Mouse (Mus musculus): ENCODE measurements at regions not wholly inside any gene's neighbourhood (a gene's known extent, or its start where the extent isn't known, plus 50 kb on each side); places are given as distances from the start of the nearest gene placed in this dataset.

DNA sequence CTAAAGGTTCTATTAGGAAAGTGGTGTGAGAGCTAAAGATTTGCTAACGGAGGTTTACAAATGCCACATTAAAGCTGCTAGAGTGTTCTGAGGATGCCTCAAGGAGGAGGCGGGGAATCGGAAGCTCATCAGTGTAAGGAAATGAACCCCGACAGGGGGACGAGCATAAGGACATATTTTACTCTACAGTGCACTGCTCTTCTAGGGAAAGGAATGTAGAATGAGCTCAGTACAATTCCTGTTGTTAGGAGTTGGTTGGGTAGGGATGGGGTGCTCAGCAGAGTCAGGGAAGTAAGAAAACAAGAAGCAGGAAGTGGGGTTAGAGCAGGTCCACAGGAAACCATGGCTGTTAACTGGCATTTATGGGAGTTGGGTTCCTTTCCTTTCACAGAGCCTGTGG lies 54.6 kb downstream of the Mex3b start:
- WGBS = 73% methylated on average over 5 of the region's 5 CpGs
- H3K9ac ChIP-seq (ENCODE audit: low read length) = no peak overlapping the region
- no peak for DNase-seq (ENCODE audit: low spot score)
- H3K36me3 ChIP-seq (ENCODE audit: control insufficient read depth, insufficient read depth, low read length) = no peaks in the 10 kb centered on the region
- ATAC-seq (ENCODE audit: insufficient number of reproducible peaks, low FRiP score, low TSS enrichment, low read depth) = no peak
- no peaks in the 10 kb centered on the region for H3K27me3 ChIP-seq (ENCODE audit: control insufficient read depth, insufficient read depth, low read length)
- H3K27ac ChIP-seq (replicated peaks; ENCODE audit: low read depth, low read length) = no peak overlapping the region
- H3K9me3 ChIP-seq (ENCODE audit: control insufficient read depth, low read length) = no peaks in the 10 kb centered on the region
- 0 out of 2 replicates have a peak, but pooled peaks cover 5% of the 10 kb centered on the region for H3K4me1 ChIP-seq (ENCODE audit: control insufficient read depth, insufficient read depth, low read length)
- H3K4me3 ChIP-seq (ENCODE audit: low read depth, low read length) = no peak overlapping the region
- H3K4me2 ChIP-seq (ENCODE audit: low read depth, severe bottlenecking) = no peak overlapping the region

DNA sequence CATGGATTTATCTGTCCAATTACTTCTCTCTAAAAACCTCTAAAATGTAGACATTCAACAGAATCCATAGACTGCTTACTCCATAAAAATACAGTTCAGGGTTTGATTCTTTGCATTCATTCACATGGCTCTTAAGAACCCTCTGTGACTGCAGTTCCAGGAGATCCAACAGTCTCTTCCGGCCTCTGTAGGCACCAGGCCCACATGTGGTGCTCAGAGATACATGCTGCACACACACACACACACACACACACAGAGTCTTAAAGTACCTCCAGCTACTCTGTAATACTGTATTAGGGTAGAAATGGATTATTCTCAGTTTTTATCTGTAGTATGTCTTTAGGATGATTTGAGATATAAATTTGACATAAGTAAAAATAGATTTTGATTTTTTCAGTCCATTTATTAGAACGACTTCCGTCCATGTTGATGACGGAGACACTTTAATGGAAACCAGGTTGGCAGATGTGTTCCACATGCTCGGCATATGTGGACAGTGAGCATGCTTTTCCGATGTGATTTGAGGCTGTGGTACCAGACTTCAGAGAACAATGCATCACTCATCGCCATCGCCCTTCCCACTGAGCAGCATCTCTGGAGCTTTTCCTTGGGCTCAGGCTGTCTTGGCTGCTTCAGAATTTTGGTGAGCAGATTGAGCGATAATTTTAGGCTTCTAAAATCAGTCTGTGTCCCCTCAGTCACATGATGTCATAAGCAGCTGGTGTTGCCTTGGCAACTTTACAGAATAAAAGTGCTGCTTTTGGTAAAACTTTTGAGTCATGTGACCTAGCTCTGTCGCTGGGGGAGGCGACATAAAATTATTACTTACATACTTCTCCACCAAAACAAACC lies 56.3 kb downstream of the Mex3b start:
- Histone ChIP-seq H3K27ac (replicated peaks; ENCODE audit: low read depth, low read length) (no peak overlapping the region), H3K4me2 (ENCODE audit: low read depth, severe bottlenecking) (no peak overlapping the region), H3K4me3 (ENCODE audit: low read depth, low read length) (no peak overlapping the region), H3K4me1 (ENCODE audit: control insufficient read depth, insufficient read depth, low read length) (0 out of 2 replicates have a peak, but pooled peaks cover 5% of the 10 kb centered on the region), H3K9me3 (ENCODE audit: control insufficient read depth, low read length) (no peaks in the 10 kb centered on the region), H3K27me3 (ENCODE audit: control insufficient read depth, insufficient read depth, low read length) (no peaks in the 10 kb centered on the region), H3K9ac (ENCODE audit: low read length) (no peak overlapping the region), H3K36me3 (ENCODE audit: control insufficient read depth, insufficient read depth, low read length) (no peaks in the 10 kb centered on the region)
- ATAC-seq (ENCODE audit: insufficient number of reproducible peaks, low FRiP score, low TSS enrichment, low read depth) = no peak
- 43% methylated on average over 11 of the region's 11 CpGs for WGBS
- DNase-seq (ENCODE audit: low spot score) = peak; percentile 65

DNA sequence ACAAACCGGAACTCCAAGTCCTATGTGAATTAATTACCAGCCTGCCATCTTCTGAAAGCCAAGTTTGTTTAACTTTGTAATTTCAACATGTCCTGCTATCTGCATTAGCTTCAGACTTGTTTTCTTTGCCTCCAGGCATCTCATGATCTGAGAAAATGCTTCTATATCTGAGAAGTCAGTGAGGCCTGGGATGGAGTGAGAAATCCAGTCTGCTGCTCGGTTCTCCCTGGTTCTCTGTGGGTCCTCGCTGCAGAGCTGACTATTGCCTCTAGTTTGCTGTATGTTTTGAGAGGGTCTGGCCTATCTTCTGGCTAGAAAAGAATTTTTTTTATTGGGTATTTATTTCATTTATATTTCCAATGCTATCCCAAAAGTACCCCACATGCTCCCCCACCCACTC lies 57.0 kb downstream of the Mex3b start:
- 78% methylated on average over 3 of the region's 3 CpGs for WGBS
- Histone ChIP-seq H3K27me3 (ENCODE audit: control insufficient read depth, insufficient read depth, low read length) (no peaks in the 10 kb centered on the region), H3K9ac (ENCODE audit: low read length) (no peak overlapping the region), H3K36me3 (ENCODE audit: control insufficient read depth, insufficient read depth, low read length) (no peaks in the 10 kb centered on the region), H3K27ac (replicated peaks; ENCODE audit: low read depth, low read length) (no peak overlapping the region), H3K4me3 (ENCODE audit: low read depth, low read length) (no peak overlapping the region), H3K9me3 (ENCODE audit: control insufficient read depth, low read length) (no peaks in the 10 kb centered on the region), H3K4me1 (ENCODE audit: control insufficient read depth, insufficient read depth, low read length) (0 out of 2 replicates have a peak, but pooled peaks cover 5% of the 10 kb centered on the region), H3K4me2 (ENCODE audit: low read depth, severe bottlenecking) (no peak overlapping the region)
- ATAC-seq (ENCODE audit: insufficient number of reproducible peaks, low FRiP score, low TSS enrichment, low read depth) (no peak), DNase-seq (ENCODE audit: low spot score) (no peak)

DNA sequence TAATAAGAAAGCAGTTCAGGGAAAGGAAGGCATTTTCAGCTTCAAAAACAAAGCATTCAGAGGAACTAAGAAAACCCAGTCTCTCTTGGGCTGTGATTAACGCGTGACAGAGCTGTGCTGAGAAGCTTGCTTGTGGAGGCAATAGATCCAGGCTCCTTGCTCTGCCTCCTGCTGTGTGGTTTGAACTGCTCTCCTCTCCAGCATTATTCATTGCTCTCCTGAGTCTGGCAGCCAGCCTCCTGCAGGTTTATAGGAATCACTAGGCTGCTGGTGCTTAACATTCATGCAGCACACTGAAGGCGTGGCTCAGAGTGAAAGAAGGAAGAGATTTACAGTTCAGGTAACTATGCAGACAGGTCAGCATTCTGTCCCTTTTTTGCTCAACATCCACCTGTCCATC lies 71.2 kb downstream of the Mex3b start:
- DNase-seq (ENCODE audit: low spot score) = peak; percentile 37
- WGBS = 27% methylated on average over 3 of the region's 3 CpGs

DNA sequence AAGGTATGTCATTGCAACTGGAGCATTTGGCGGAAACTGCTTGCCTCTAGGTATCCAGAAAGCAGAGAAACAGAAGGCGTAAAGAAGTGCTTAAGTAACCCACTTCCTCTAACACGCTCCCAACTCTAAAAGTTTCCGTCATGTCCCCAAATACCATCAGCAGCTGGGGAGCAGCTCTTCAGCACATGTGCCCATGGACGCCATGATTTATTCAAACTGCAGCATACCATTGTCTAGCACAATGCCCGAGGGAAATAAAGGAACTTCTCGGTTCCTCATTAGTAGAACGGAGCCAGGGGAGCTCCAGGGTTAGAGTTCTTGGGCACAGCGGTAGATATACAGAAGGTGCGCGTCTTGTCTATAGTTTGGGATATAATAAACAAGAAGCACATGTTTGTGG lies 72.4 kb downstream of the Mex3b start:
- H3K27ac ChIP-seq (replicated peaks; ENCODE audit: low read depth, low read length) = no peak overlapping the region
- DNase-seq (ENCODE audit: low spot score) (no peak), ATAC-seq (ENCODE audit: insufficient number of reproducible peaks, low FRiP score, low TSS enrichment, low read depth) (no peak)
- no peaks in the 10 kb centered on the region for H3K36me3 ChIP-seq (ENCODE audit: control insufficient read depth, insufficient read depth, low read length)
- 93% methylated on average over 11 of the region's 11 CpGs for WGBS
- peaks cover 4% of the 10 kb centered on the region for H3K4me1 ChIP-seq (ENCODE audit: control insufficient read depth, insufficient read depth, low read length)
- no peak overlapping the region for H3K4me2 ChIP-seq (ENCODE audit: low read depth, severe bottlenecking)
- no peak overlapping the region for H3K4me3 ChIP-seq (ENCODE audit: low read depth, low read length)
- H3K27me3 ChIP-seq (ENCODE audit: control insufficient read depth, insufficient read depth, low read length) = no peaks in the 10 kb centered on the region
- H3K9ac ChIP-seq (ENCODE audit: low read length) = no peak overlapping the region
- no peaks in the 10 kb centered on the region for H3K9me3 ChIP-seq (ENCODE audit: control insufficient read depth, low read length)

More for the DNA sequence above, 71.2 kb downstream of the Mex3b start:
- no peak overlapping the region for H3K4me3 ChIP-seq (ENCODE audit: low read depth, low read length)
- H3K27me3 ChIP-seq (ENCODE audit: control insufficient read depth, insufficient read depth, low read length) = no peaks in the 10 kb centered on the region
- H3K9me3 ChIP-seq (ENCODE audit: control insufficient read depth, low read length) = no peaks in the 10 kb centered on the region
- no peaks in the 10 kb centered on the region for H3K36me3 ChIP-seq (ENCODE audit: control insufficient read depth, insufficient read depth, low read length)
- no peak overlapping the region for H3K4me2 ChIP-seq (ENCODE audit: low read depth, severe bottlenecking)
- H3K9ac ChIP-seq (ENCODE audit: low read length) = no peak overlapping the region
- H3K4me1 ChIP-seq (ENCODE audit: control insufficient read depth, insufficient read depth, low read length) = peaks cover 4% of the 10 kb centered on the region
- H3K27ac ChIP-seq (replicated peaks; ENCODE audit: low read depth, low read length) = no peak overlapping the region; the same call in 1 of the 2 replicates
- ATAC-seq (ENCODE audit: insufficient number of reproducible peaks, low FRiP score, low TSS enrichment, low read depth) = no peak

DNA sequence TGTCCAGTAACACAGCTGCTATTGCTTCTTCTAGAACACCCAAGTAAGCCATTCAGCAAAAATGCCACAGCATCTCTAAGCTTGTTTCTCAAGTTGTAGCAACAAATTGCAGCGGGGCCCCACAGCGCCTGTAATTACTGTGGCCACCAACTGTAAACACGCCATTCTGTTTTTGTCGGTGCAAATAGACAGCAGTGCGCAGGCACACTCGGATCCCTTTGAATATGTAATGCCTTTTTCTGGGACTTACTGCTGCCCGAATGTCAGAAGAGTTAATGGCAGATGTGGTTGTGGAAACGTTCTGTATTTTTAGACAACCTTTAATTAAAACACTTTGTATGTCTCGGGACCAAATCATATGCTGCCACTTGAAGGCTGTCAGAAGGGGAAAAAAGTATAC lies 76.2 kb downstream of the Mex3b start:
- H3K4me3 ChIP-seq (ENCODE audit: low read depth, low read length) = no peak overlapping the region
- no peak for DNase-seq (ENCODE audit: low spot score)
- H3K27ac ChIP-seq (replicated peaks; ENCODE audit: low read depth, low read length) = no peak overlapping the region
- no peak overlapping the region for H3K9ac ChIP-seq (ENCODE audit: low read length)
- no peaks in the 10 kb centered on the region for H3K36me3 ChIP-seq (ENCODE audit: control insufficient read depth, insufficient read depth, low read length)
- H3K4me1 ChIP-seq (ENCODE audit: control insufficient read depth, insufficient read depth, low read length) = peaks cover 4% of the 10 kb centered on the region
- no peak for ATAC-seq (ENCODE audit: insufficient number of reproducible peaks, low FRiP score, low TSS enrichment, low read depth)
- WGBS = 79% methylated on average over 9 of the region's 9 CpGs
- H3K9me3 ChIP-seq (ENCODE audit: control insufficient read depth, low read length) = no peaks in the 10 kb centered on the region
- H3K27me3 ChIP-seq (ENCODE audit: control insufficient read depth, insufficient read depth, low read length) = no peaks in the 10 kb centered on the region
- H3K4me2 ChIP-seq (ENCODE audit: low read depth, severe bottlenecking) = no peak overlapping the region

DNA sequence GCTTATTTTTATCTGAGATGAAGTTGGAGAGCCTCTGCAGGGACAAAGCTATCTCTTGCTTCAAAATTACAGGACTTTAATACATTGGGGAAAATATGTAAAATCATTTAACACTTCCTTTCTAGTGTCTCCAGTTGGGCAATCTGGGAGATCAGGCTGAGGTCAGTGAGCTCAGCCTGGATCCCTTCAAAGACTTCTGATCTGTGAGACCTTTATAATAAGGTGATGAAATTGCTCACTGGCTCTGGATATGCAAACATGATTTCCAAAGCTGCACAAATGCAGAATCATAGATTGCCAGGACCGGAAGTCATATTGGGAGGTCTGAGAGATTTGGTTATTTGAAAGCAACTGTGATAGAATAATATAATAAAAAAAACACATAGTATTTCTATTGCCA lies 76.7 kb downstream of the Mex3b start:
- H3K27ac ChIP-seq (replicated peaks; ENCODE audit: low read depth, low read length) = no peak overlapping the region
- H3K4me2 ChIP-seq (ENCODE audit: low read depth, severe bottlenecking) = no peak overlapping the region
- H3K9me3 ChIP-seq (ENCODE audit: control insufficient read depth, low read length) = no peaks in the 10 kb centered on the region
- 94% methylated on average over 1 of the region's 1 CpGs for WGBS
- DNase-seq (ENCODE audit: low spot score) (no peak), ATAC-seq (ENCODE audit: insufficient number of reproducible peaks, low FRiP score, low TSS enrichment, low read depth) (no peak)
- no peaks in the 10 kb centered on the region for H3K36me3 ChIP-seq (ENCODE audit: control insufficient read depth, insufficient read depth, low read length)
- H3K9ac ChIP-seq (ENCODE audit: low read length) = no peak overlapping the region
- no peak overlapping the region for H3K4me3 ChIP-seq (ENCODE audit: low read depth, low read length)
- no peaks in the 10 kb centered on the region for H3K27me3 ChIP-seq (ENCODE audit: control insufficient read depth, insufficient read depth, low read length)
- H3K4me1 ChIP-seq (ENCODE audit: control insufficient read depth, insufficient read depth, low read length) = peaks cover 2% of the 10 kb centered on the region; the same call in 1 of the 2 replicates

DNA sequence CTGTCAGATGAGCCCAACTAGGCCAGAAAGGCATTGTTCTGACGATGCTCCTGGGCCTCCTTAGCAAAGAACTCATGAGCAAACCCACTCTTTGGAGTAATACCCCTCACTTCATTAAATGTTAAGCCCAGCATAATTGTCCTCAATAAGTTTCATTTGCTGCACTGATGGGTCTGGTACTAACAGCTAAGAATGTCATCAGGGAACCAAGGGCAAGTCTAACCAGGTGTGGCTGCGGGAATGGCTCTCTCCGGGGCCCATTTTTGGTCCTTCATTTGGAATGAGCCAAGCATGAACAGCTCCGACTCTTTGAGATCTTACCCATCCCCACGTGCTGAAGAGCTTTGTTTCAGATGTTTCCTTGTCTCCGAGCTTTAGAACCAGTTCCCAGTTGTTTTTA lies 82.2 kb downstream of the Mex3b start:
- WGBS = 89% methylated on average over 6 of the region's 6 CpGs
- DNase-seq (ENCODE audit: low spot score) (no peak), ATAC-seq (ENCODE audit: insufficient number of reproducible peaks, low FRiP score, low TSS enrichment, low read depth) (no peak)

More for the DNA sequence above, 82.2 kb downstream of the Mex3b start:
- Histone ChIP-seq H3K9ac (ENCODE audit: low read length) (no peak overlapping the region), H3K27ac (replicated peaks; ENCODE audit: low read depth, low read length) (no peak overlapping the region), H3K36me3 (ENCODE audit: control insufficient read depth, insufficient read depth, low read length) (no peaks in the 10 kb centered on the region), H3K4me1 (ENCODE audit: control insufficient read depth, insufficient read depth, low read length) (0 out of 2 replicates have a peak, but pooled peaks cover 2% of the 10 kb centered on the region), H3K4me2 (ENCODE audit: low read depth, severe bottlenecking) (no peak overlapping the region), H3K4me3 (ENCODE audit: low read depth, low read length) (no peak overlapping the region), H3K27me3 (ENCODE audit: control insufficient read depth, insufficient read depth, low read length) (no peaks in the 10 kb centered on the region), H3K9me3 (ENCODE audit: control insufficient read depth, low read length) (no peaks in the 10 kb centered on the region)
